Mouse (Mus musculus) midbrain, postnatal 0 days (tissue): ENCODE data around the gene Atp13a3. TPM values are rescaled to one million over a fixed set of nuclear protein-coding genes. Genes with fewer than 3 reads are reported as not detected.

ENCODE experiments used
- ATAC-seq: fragments of 200-750 bp; cut with Nextera tagmentation; 2 replicates; pipeline ENCODE4 v1.8.0; 2017; ENCODE audit warnings: moderate number of reproducible peaks, mild to moderate bottlenecking, moderate TSS enrichment, moderate library complexity; ENCODE audit not compliant: low FRiP score
- DNase-seq: peaks from one replicate; pipeline ENCODE4 v3.0.0-alpha.2; 2015; ENCODE audit warnings: low spot score
- H3K27ac ChIP-seq: fragments of 300-500 bp; sonication (generic); 2 replicates; pipeline ENCODE4 v1.5.1; 2014; ENCODE audit warnings: low read depth, mild to moderate bottlenecking, low read length, mixed read lengths
- H3K27me3 ChIP-seq: fragments of 300-500 bp; sonication (generic); 2 replicates; pipeline ENCODE4 v1.6.1; 2014; ENCODE audit warnings: low read length, control low read depth, mixed read lengths; ENCODE audit not compliant: insufficient read depth
- H3K36me3 ChIP-seq: fragments of 300-500 bp; sonication (generic); 2 replicates; pipeline ENCODE4 v1.6.1; 2014; ENCODE audit warnings: low read length, control low read depth, mixed read lengths; ENCODE audit not compliant: insufficient read depth
- H3K4me1 ChIP-seq: fragments of 300-500 bp; sonication (generic); 2 replicates; pipeline ENCODE4 v1.6.1; 2014; ENCODE audit warnings: mild to moderate bottlenecking, control low read depth, antibody characterized with exemption, low read length, mixed read lengths; ENCODE audit not compliant: insufficient read depth
- H3K4me2 ChIP-seq: fragments of 300-500 bp; sonication (generic); 2 replicates; pipeline ENCODE4 v1.6.1; 2014; ENCODE audit warnings: low read depth, mild to moderate bottlenecking, low read length, mixed read lengths; ENCODE audit not compliant: poor library complexity, severe bottlenecking
- H3K4me3 ChIP-seq: fragments of 300-500 bp; sonication (generic); 2 replicates; pipeline ENCODE4 v1.5.1; 2014; ENCODE audit warnings: low read depth, mild to moderate bottlenecking, low read length, moderate library complexity
- H3K9ac ChIP-seq: fragments of 300-500 bp; sonication (generic); replicated peaks from 2 replicates; pipeline ENCODE4 v1.6.1; 2014; ENCODE audit warnings: mild to moderate bottlenecking, low read length, moderate library complexity, mixed read lengths; ENCODE audit not compliant: poor library complexity, severe bottlenecking
- H3K9me3 ChIP-seq: fragments of 300-500 bp; sonication (generic); 2 replicates; pipeline ENCODE4 v1.6.1; 2016; ENCODE audit warnings: low read length, control low read depth
- CTCF ChIP-seq: IDR thresholded peaks from 2 replicates; pipeline ENCODE4 v1.5.1; 2016; ENCODE audit warnings: antibody characterized with exemption, mild to moderate bottlenecking
- WGBS: fragments of 180-500 bp; shearing (Covaris S2); extraction: QIAGEN DNeasy Blood & Tissue Kit; methylation state at CpG from one replicate; pipeline ENCODE4 v1.1.7; 2014; 5-methylcytosine and 5-hydroxymethylcytosine counted together
- polyA plus RNA-seq: library from polyadenylated mRNA; unstranded; fragments of >200 nt; fragmentation: Nextera tagmentation; extraction: Ambion mirVana; gene quantifications from 2 replicates; pipeline ENCODE4 v1.2.1, GENCODE M21; 2015
- total RNA-seq: library from RNA; depleted of rRNA; stranded (reverse); fragments of >200 nt; gene quantifications from 2 replicates; pipeline ENCODE4 v1.2.3, GENCODE M21; 2014; rRNA removed

The Atp13a3 gene
- total and polyA plus RNA-seq, 2 experiments from 2014 or later: 7.2 to 34.1 TPM

DNA sequence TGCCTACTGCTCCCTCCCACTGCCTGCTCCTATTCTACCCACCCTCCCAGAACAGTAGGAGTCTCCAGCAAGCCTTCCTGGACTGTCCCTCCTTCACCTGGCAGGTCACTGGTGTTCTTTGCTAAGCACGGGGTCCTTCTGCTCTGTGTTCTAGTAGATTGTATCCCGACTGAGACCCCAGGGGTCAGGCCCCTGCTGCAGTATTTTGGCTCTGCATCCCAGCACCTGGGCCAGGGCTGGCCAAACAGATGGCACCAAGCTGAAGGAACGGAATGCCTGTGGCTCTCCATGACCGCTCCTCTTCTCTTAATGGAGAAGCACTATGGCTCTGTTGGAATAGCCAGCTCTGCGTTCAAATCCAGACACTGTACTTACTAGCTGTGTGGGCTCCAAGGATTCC, 139.2 kb downstream of the Atp13a3 start:
- WGBS: 83% methylated on average over 5 of the region's 5 CpGs
- DNase-seq: no peak
- no peaks in the 10 kb centered on the region for H3K27me3 ChIP-seq

DNA sequence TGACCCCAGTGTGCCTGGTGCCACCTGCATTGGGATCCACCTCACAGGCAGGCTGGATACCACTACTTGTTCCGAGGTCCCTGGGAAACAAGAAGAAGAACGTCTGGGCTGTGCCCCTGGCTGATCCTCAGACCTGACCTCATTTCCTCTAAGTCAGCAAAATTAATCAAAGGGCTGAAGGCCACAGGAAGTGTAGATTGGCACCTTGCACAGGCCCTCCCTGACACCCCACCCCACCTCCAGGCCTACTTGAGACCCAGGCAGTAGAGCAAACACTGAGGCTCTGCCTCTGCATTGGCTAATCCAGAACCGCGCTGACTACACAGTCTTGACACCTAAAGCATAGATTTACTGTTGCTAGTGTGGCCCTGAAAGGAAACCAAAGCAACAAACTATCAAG, 140.2 kb downstream of the Atp13a3 start:
- H3K4me2 ChIP-seq: no peak overlapping the region
- no peaks in the 10 kb centered on the region for H3K9me3 ChIP-seq
- TF ChIP-seq CTCF: no peak
- H3K9ac ChIP-seq: no peak overlapping the region
- H3K4me1 ChIP-seq: no peaks in the 10 kb centered on the region
- ATAC-seq: no peak
- no peak overlapping the region for H3K27ac ChIP-seq
- no peaks in the 10 kb centered on the region for H3K36me3 ChIP-seq
- no peak overlapping the region for H3K4me3 ChIP-seq
- no peaks in the 10 kb centered on the region for H3K27me3 ChIP-seq
- DNase-seq: no peak
- WGBS: 87% methylated on average over 4 of the region's 4 CpGs

More for the DNA sequence above, 139.2 kb downstream of the Atp13a3 start:
- Histone ChIP-seq H3K4me3 (no peak overlapping the region), H3K27ac (no peak overlapping the region), H3K4me2 (no peak overlapping the region), H3K9me3 (no peaks in the 10 kb centered on the region), H3K9ac (no peak overlapping the region), H3K4me1 (no peaks in the 10 kb centered on the region), H3K36me3 (no peaks in the 10 kb centered on the region)
- ATAC-seq: no peak
- TF ChIP-seq CTCF: no peak

DNA sequence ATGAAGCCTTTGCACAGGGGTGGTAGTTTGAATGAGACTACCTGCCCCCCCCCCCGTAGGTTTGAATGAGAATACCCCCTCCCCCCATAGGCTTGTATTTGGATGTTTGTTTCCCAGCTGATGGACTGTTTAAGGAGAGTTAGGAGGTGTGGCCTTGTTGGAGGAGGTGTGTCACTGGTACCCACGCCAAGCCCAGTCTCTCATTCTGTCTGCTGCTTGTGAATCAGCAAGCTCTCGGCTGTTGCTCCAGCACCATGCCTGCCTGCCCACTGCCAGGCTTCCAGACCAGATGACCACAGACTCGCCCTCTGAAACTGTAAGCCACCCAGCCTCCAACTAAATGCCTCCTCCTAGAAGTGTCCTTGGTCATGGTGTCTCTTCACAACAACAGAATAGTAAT, 142.6 kb downstream of the Atp13a3 start:
- no peak overlapping the region for H3K4me3 ChIP-seq
- 61% methylated on average over 4 of the region's 4 CpGs for WGBS
- no peak for TF ChIP-seq CTCF
- no peak overlapping the region for H3K9ac ChIP-seq
- no peaks in the 10 kb centered on the region for H3K27me3 ChIP-seq
- H3K27ac ChIP-seq: no peak overlapping the region
- DNase-seq (no peak), ATAC-seq (no peak)
- H3K36me3 ChIP-seq: no peaks in the 10 kb centered on the region
- no peaks in the 10 kb centered on the region for H3K4me1 ChIP-seq
- H3K9me3 ChIP-seq: no peaks in the 10 kb centered on the region
- H3K4me2 ChIP-seq: no peak overlapping the region

DNA sequence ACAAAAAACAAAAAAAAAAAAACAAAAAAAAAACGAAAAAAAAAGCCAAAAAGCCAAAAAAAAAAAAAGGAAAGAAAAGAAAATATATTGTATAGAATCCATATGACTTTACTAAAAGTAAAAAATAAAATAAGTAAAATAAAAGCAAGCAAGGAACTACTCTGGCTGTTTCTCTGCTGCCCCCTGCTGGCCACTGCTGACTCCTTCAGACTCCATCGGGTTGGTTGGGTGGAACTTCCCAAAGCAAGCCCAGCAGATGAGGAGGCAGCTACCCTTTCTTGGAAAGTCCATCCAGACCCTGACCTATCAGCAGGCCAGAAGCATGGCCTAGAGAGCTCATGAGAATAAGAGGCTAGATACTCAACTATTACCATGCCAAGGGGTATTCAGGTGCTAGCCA, 143.1 kb downstream of the Atp13a3 start:
- H3K9me3 ChIP-seq: no peaks in the 10 kb centered on the region

More for the DNA sequence above, 143.1 kb downstream of the Atp13a3 start:
- no peak for ATAC-seq
- peak; percentile 86 for TF ChIP-seq CTCF
- H3K36me3 ChIP-seq: no peaks in the 10 kb centered on the region
- no peak overlapping the region for H3K27ac ChIP-seq
- WGBS: 3% methylated on average over 2 of the region's 2 CpGs
- no peak overlapping the region for H3K4me2 ChIP-seq
- H3K27me3 ChIP-seq: no peaks in the 10 kb centered on the region
- no peak overlapping the region for H3K9ac ChIP-seq
- no peaks in the 10 kb centered on the region for H3K4me1 ChIP-seq
- DNase-seq: peak; percentile 72
- H3K4me3 ChIP-seq: no peak overlapping the region

Other genes starting within 250 kb of the Atp13a3 start
- gene Cpn2, start 138.5 kb downstream of the Atp13a3 start, total RNA-seq: not detected in 2 replicates
- gene Cpn2, start 138.5 kb downstream of the Atp13a3 start, polyA plus RNA-seq: not detected in 2 replicates
- gene Lrrc15, start 122.7 kb downstream of the Atp13a3 start, total RNA-seq: 0.28 and 0.60 TPM in 2 replicates
- 0.11 and 0.15 TPM in 2 replicates for gene Lrrc15, start 122.7 kb downstream of the Atp13a3 start, polyA plus RNA-seq
- 2.1 and 2.6 TPM in 2 replicates for gene Gp5, start 95.2 kb downstream of the Atp13a3 start, total RNA-seq
- 0.75 and 0.78 TPM in 2 replicates for gene Gp5, start 95.2 kb downstream of the Atp13a3 start, polyA plus RNA-seq
- 114 and 124 TPM in 2 replicates for gene Tmem44, start 144.9 kb upstream of the Atp13a3 start, total RNA-seq
- 64.3 and 67.7 TPM in 2 replicates for gene Tmem44, start 144.9 kb upstream of the Atp13a3 start, polyA plus RNA-seq
- 16.5 and 17.5 TPM in 2 replicates for gene Lsg1, start 181.6 kb upstream of the Atp13a3 start, total RNA-seq
- gene Lsg1, start 181.6 kb upstream of the Atp13a3 start, polyA plus RNA-seq: 38.1 and 43.7 TPM in 2 replicates
- gene Fam43a, start 193.7 kb upstream of the Atp13a3 start, total RNA-seq: 21.1 and 22.3 TPM in 2 replicates
- 10.1 and 11.5 TPM in 2 replicates for gene Fam43a, start 193.7 kb upstream of the Atp13a3 start, polyA plus RNA-seq